Comparison of ENCODE assay signal across 8 mouse cellular contexts in the genomic region with DNA sequence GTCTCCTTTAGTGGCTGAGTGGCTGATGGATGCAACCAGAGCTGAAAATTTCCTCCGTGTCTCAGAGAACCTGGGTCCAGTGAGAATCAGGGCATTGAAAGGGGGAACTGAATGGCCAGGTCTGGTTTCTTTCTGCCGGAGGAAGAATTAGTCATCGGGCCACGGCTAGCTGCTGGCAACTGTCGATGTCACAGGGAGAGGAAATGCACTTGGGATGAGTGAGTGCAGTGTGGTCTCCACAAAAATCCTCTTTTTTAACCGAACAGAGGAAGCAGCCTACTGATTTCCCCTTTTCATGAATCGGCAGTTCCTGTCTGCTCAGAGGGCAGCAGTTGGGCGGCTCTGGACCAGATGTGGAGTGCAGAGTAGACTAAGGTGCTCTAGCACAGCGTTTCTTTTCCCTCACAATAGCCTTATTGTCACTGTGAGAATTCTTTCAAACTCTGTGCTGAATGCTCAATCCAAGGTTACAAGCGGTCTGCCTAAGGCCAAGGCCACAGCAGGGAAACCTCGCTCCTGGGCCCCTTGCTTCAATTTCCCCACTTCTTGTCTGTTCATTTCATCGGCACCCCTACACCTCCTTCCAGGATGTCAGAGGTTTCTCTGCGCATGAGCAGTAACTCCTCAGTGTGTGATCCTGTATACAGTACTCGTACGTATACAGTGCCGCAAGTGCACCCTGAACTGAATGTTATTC. TPM values are rescaled to one million over a fixed set of nuclear protein-coding genes. Genes with fewer than 3 reads are reported as not detected.
DNase-seq lines count a peak whose midpoint lies in the region; ATAC-seq and TF ChIP-seq lines count a peak whose summit lies in the region.

No protein-coding gene starts in this region.

- no peak overlapping the region; the same call in 1 of the 2 replicates for H3K9ac ChIP-seq in forebrain, embryonic 11.5 days (ENCODE audit: low read length)
- no peak overlapping the region for H3K9ac ChIP-seq in hindbrain, embryonic 11.5 days (ENCODE audit: low read depth, low read length)
- no peak overlapping the region for H3K9ac ChIP-seq in liver, adult 2 months (ENCODE audit: low read depth, low read length)
- H3K9ac ChIP-seq in neural tube, embryonic 12.5 days: no peak overlapping the region; the same call in 1 of the 2 replicates

- peak overlapping the region; percentile 84 for H3K27ac ChIP-seq in layer of hippocampus, adult 2 months
- no peak overlapping the region for H3K27ac ChIP-seq in forebrain, embryonic 11.5 days (ENCODE audit: low read depth, low read length)
- no peak overlapping the region for H3K27ac ChIP-seq in hindbrain, embryonic 11.5 days (ENCODE audit: low read depth, low read length)
- no peak overlapping the region for H3K27ac ChIP-seq in liver, adult 2 months (replicated peaks; ENCODE audit: insufficient read depth, low read depth, low read length)
- no peak overlapping the region for H3K27ac ChIP-seq in neural tube, embryonic 12.5 days

- no peaks in the 10 kb centered on the region for H3K9me3 ChIP-seq in forebrain, embryonic 11.5 days (ENCODE audit: control insufficient read depth, low read length)
- no peaks in the 10 kb centered on the region for H3K9me3 ChIP-seq in hindbrain, embryonic 11.5 days (ENCODE audit: control insufficient read depth, low read length)
- no peaks in the 10 kb centered on the region for H3K9me3 ChIP-seq in neural tube, embryonic 12.5 days

- H3K4me2 ChIP-seq in forebrain, embryonic 11.5 days (ENCODE audit: low read depth, low read length, severe bottlenecking): peak overlapping the region; percentile 1; the same call in 1 of the 2 replicates
- no peak overlapping the region for H3K4me2 ChIP-seq in hindbrain, embryonic 11.5 days (replicated peaks; ENCODE audit: low read depth, low read length)
- peak overlapping the region; percentile 35 for H3K4me2 ChIP-seq in neural tube, embryonic 12.5 days (replicated peaks)

- whole genome bisulfite sequencing in forebrain, embryonic 11.5 days: 34% methylated on average over 16 of the region's 16 CpGs
- 38% methylated on average over 16 of the region's 16 CpGs for WGBS in hindbrain, embryonic 11.5 days
- 63% methylated on average over 16 of the region's 16 CpGs for WGBS in liver, adult 2 months
- 40% methylated on average over 16 of the region's 16 CpGs for WGBS in neural tube, embryonic 12.5 days

- DNase-seq in layer of hippocampus, adult 2 months (ENCODE audit: low spot score in 2 of 2): peak in 1 of 2 experiments; percentile 41
- no peak for DNase-seq in layer of hippocampus, adult 9-10 months (ENCODE audit: low spot score)
- peak; percentile 84 for DNase-seq in NIH3T3 (ENCODE audit: low read depth)
- no peak for DNase-seq in forebrain, embryonic 11.5 days (ENCODE audit: low spot score)
- DNase-seq in hindbrain, embryonic 11.5 days (ENCODE audit: low spot score): peak; percentile 30
- peak; percentile 42 for DNase-seq in liver, adult 2 months (ENCODE audit: extremely low read depth, low read depth, low spot score)
- no peak for DNase-seq in layer of hippocampus, postnatal 14 days (ENCODE audit: low spot score in 2 of 2)

- H3K79me2 ChIP-seq in liver, adult 2 months (ENCODE audit: control insufficient read depth, insufficient read depth, low read length): no peaks in the 10 kb centered on the region

- TF ChIP-seq POLR2A in liver, adult 2 months (IDR thresholded peaks at IDR 0.05; ENCODE audit: extremely low read depth, insufficient read depth, low read length): no peak

- peak overlapping the region; percentile 1; the same call in 1 of the 2 replicates for H3K4me3 ChIP-seq in layer of hippocampus, adult 2 months
- H3K4me3 ChIP-seq in forebrain, embryonic 11.5 days (ENCODE audit: low read depth, low read length): no peak overlapping the region
- no peak overlapping the region for H3K4me3 ChIP-seq in hindbrain, embryonic 11.5 days (ENCODE audit: low read depth, low read length)
- no peak overlapping the region for H3K4me3 ChIP-seq in liver, adult 2 months (ENCODE audit: insufficient read depth, low read depth, low read length)
- no peak overlapping the region for H3K4me3 ChIP-seq in neural tube, embryonic 12.5 days

- TF ChIP-seq CTCF in layer of hippocampus, adult 2 months (conservative IDR thresholded peaks at IDR 0.05): no peak
- no peak for TF ChIP-seq CTCF in liver, adult 2 months (IDR thresholded peaks at IDR 0.05; ENCODE audit: low read depth, low read length)

- H3K27me3 ChIP-seq in forebrain, embryonic 11.5 days (ENCODE audit: control insufficient read depth, insufficient read depth, low read length): no peaks in the 10 kb centered on the region
- H3K27me3 ChIP-seq in hindbrain, embryonic 11.5 days (ENCODE audit: control insufficient read depth, insufficient read depth, low read length): no peaks in the 10 kb centered on the region
- no peaks in the 10 kb centered on the region for H3K27me3 ChIP-seq in liver, adult 2 months (ENCODE audit: control insufficient read depth, insufficient read depth, low read length)
- H3K27me3 ChIP-seq in neural tube, embryonic 12.5 days (replicated peaks): no peaks in the 10 kb centered on the region

- no peaks in the 10 kb centered on the region for H3K36me3 ChIP-seq in forebrain, embryonic 11.5 days (ENCODE audit: control insufficient read depth, insufficient read depth, low read length)
- no peaks in the 10 kb centered on the region for H3K36me3 ChIP-seq in hindbrain, embryonic 11.5 days (ENCODE audit: control insufficient read depth, insufficient read depth, low read length)
- no peaks in the 10 kb centered on the region for H3K36me3 ChIP-seq in liver, adult 2 months (ENCODE audit: control insufficient read depth, insufficient read depth, low read length)
- no peaks in the 10 kb centered on the region for H3K36me3 ChIP-seq in neural tube, embryonic 12.5 days

- peaks cover 16% of the 10 kb centered on the region for H3K4me1 ChIP-seq in forebrain, embryonic 11.5 days (replicated peaks; ENCODE audit: control insufficient read depth, insufficient read depth, low read length)
- no peaks in the 10 kb centered on the region for H3K4me1 ChIP-seq in hindbrain, embryonic 11.5 days (replicated peaks; ENCODE audit: control insufficient read depth, insufficient read depth, low read length)
- no peaks in the 10 kb centered on the region for H3K4me1 ChIP-seq in liver, adult 2 months (ENCODE audit: control insufficient read depth, insufficient read depth, low read length)
- peaks cover 29% of the 10 kb centered on the region; the same call in 1 of the 2 replicates for H3K4me1 ChIP-seq in neural tube, embryonic 12.5 days

- ATAC-seq in forebrain, embryonic 11.5 days (replicated peaks; ENCODE audit: low FRiP score): peak; percentile 42; the same call in 1 of the 2 replicates
- peak; percentile 39; the same call in 1 of the 2 replicates for ATAC-seq in hindbrain, embryonic 11.5 days (ENCODE audit: low FRiP score)
- ATAC-seq in neural tube, embryonic 12.5 days (ENCODE audit: low FRiP score, low read depth): 0 out of 2 replicates have a peak, but pooled peaks have one; percentile 14

RNA-seq across cellular contexts. Expression of a gene that starts 54.1 kb away (rescaled TPM):
- 100 to 1,000 TPM in 1 of 2 experiments, 10 to 100 TPM in 1; 98.7 to 101 TPM for total RNA-seq in layer of hippocampus, adult 2 months (2021)
- 60.7 and 62.7 TPM in 2 replicates for polyA plus RNA-seq in forebrain, embryonic 11.5 days (2014; fragmentation: Nextera tagmentation; extraction: Ambion mirVana)
- 25.6 and 25.7 TPM in 2 replicates for polyA plus RNA-seq in hindbrain, embryonic 11.5 days (2014; fragmentation: Nextera tagmentation; extraction: Ambion mirVana)
- 3.7 and 5.2 TPM in 2 replicates for total RNA-seq in liver, adult 2 months (2014; rRNA removed)
- polyA plus RNA-seq in liver, adult 2 months (2012; rRNA removed): 3.2 and 5.7 TPM in 2 replicates
- 104 and 109 TPM in 2 replicates for polyA plus RNA-seq in neural tube, embryonic 12.5 days (2016; fragmentation: Nextera tagmentation; extraction: Ambion mirVana)
- 10 to 100 TPM; 70.6 to 72.1 TPM for total RNA-seq in layer of hippocampus, postnatal 14 days (2021)

Comparison
In these comparisons a context has a peak if more than half of its experiments do, and no peak if none do; other contexts are left out.
1. DNase-seq: peak in NIH3T3 (single experiment), hindbrain, embryonic 11.5 days (single experiment) and liver, adult 2 months (single experiment); none in layer of hippocampus, adult 9-10 months (single experiment), forebrain, embryonic 11.5 days (single experiment) and layer of hippocampus, postnatal 14 days (0 of 2).
2. Peak in every context shown above with its lines, with median percentiles within 50 percentile points of each other: ATAC-seq.